Mouse (Mus musculus) thymus, adult 2 months (tissue): ENCODE results near the gene Ccdc86.

Experiments
- CTCF ChIP-seq: fragments of 200-500 bp; IDR thresholded peaks from 2 replicates; pipeline ENCODE4 v1.5.1; 2012; ENCODE audit warnings: mild to moderate bottlenecking, control low read depth, low read length, moderate library complexity, borderline replicate concordance; ENCODE audit not compliant: control insufficient read depth, poor library complexity, insufficient read depth; ENCODE audit errors: extremely low read depth
- POLR2A ChIP-seq: fragments of 200-500 bp; IDR thresholded peaks from 2 replicates; pipeline ENCODE4 v1.6.1; 2012; ENCODE audit warnings: mild to moderate bottlenecking, low read length, control low read depth, moderate library complexity; ENCODE audit not compliant: control insufficient read depth, poor library complexity, insufficient read depth; ENCODE audit errors: extremely low read depth

GRCm38 (mm10) chr19:10914291-10914690 lies 34.8 kb downstream of the Ccdc86 start:
- TF ChIP-seq CTCF, result no peak
- no peak for TF ChIP-seq POLR2A
